Mouse (Mus musculus) megakaryocyte, embryonic 14.5 days (primary cell): ENCODE data around the gene Rho.

Experiments
- FLI1 ChIP-seq: IDR thresholded peaks from 2 replicates; pipeline ENCODE4 v1.6.1; 2012; ENCODE audit warnings: low read length, inconsistent platforms, mixed read lengths
- GATA1 ChIP-seq: IDR thresholded peaks from 3 replicates; pipeline ENCODE4 v1.6.1; 2012; ENCODE audit warnings: mixed read lengths, low read length, inconsistent platforms, borderline replicate concordance

- TF ChIP-seq GATA1 (no peak), FLI1 (no peak)
Observed at GRCm38 (mm10) chr6:115989032-115989431, 57.5 kb downstream of the Rho start.
